Mouse (Mus musculus) embryo, embryonic 11 days (tissue): Measurements from ENCODE around the gene Psmb1.
"Not testable (repeated sequence)": the region's sequence is repeated elsewhere in the genome, so short reads cannot be mapped to it uniquely, and the experiment has no call there.

Source experiments
- DNase-seq: peaks from one replicate; pipeline ENCODE4 v3.0.0-alpha.2; 2015

The Psmb1 gene

GRCm38 (mm10) chr17:15456595-15456994 lies 43.0 kb downstream of the Psmb1 start:
- no peak for DNase-seq

DNA sequence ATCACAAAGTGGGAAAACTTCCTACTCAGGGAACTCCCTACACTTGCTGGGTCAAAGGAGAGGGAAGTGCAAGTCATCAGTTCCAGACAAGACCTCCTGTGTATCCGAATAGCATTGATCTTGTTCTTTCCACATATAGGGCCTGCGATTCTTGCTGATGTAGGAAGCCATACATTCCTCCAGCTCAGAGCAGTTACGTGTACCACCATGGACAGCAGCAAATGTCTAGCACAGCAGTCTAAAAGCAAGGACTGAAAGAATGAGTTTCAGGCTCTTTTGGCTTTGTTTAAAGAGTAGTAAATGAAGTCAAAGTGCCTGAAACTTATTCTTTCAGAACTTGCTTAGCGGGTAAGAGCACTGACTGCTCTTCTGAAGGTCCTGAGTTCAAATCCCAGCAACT lies 44.3 kb downstream of the Psmb1 start:
- no peak for DNase-seq

DNA sequence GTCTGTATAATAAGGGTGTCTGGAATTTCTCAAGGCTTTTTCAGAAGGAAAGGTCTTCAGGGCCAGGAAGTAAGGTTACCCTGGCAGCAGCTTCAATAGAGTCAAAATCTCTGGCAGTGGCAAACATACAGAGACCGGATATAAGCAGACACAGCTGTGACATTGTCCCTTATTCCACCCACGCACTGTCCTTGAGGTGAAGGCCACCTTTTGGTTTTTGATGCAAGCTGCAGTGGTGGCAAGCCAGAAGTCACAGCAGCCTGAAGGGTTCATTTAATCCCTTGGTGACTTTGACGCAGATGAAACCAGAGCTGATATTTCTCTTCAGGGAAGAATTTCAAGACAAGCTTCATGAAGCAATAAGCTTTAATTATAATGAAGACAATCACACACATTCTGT lies 49.9 kb downstream of the Psmb1 start:
- DNase-seq, result no peak

DNA sequence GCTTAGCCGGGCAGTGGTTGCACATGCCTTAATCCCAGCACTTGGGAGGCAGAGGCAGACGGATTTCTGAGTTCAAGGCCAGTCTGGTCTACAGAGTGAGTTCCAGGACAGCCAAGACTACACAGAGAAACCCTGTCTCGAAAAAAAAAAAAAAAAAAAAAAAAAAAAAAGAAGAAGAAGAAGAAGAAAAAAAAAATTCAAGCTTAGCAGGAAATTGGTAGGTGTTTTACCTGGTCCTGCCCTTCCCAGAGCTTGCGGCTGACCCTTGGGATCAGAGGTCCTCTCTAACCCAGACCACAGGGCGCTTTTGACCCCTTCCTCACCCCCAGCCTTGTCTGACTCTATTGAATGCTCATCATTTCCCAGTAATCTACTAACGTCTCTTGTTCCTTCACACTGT lies 50.4 kb downstream of the Psmb1 start:
- not testable (repeated sequence) for DNase-seq

DNA sequence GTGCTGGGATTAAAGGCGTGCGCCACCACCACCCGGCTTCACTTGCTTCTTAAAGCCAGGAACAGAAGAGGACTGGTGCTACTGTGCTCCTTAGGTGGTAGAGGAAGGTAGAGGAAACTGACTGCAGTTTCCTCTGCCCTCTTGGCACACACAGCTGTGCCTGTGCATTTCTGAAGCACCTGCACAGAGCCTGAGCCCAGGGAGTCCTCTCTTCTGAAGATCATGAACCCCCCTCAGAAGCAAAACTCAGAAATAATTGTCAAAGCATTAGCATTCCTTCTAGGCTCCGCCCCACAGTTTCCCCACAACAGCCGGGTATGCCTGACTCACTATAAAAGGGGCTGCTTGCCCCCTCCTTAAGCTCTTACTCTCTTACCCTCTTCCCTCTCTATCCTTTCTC lies 51.7 kb downstream of the Psmb1 start:
- DNase-seq, result no peak

DNA sequence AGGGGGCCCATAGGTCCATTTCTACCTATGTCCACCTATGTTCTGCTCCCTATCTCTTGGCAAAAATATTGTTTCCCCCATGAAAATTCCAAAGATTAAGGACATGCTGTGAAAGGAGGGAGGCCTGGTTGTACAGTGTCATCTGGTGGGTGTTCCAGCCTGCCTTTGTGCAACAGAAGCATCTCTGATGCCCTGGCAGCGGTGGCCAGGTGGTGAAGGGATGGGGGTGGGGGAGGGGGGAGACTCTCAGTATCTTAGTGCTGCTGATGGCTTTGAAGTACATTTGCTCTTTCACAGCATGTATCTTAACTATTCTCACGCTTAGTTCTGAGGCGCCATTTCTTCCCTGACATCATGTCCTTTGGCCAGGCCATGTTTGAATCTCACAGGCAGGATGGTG lies 54.1 kb downstream of the Psmb1 start:
- DNase-seq, result no peak

- DNase-seq, result peak; percentile 81
These were observed 59.0 kb downstream of the Psmb1 start for GRCm38 (mm10) chr17:15440463-15441121.

GRCm38 (mm10) chr17:15440067-15440462 lies 59.5 kb downstream of the Psmb1 start:
- no peak for DNase-seq

- DNase-seq, result no peak
These were observed 64.8 kb downstream of the Psmb1 start for GRCm38 (mm10) chr17:15434748-15435147.

DNA sequence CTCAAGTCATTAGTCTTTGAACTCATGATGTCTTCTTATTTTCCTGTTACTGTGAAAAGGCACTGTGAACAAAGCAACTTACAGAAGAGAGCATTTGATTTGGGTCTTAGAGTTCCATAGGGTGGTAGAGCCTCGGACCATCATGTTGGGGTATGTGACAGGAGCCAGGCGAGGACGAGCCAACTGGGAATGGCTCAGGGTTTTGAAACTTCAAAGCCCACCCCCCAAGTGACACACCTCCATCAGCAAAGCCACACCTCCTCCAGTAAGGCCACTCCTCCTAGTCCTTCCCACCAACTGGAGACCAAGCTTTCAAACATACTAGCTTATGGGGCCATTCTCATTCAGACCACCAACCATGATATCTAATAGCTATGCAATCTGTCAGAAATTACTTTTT lies 67.5 kb downstream of the Psmb1 start:
- no peak for DNase-seq

GRCm38 (mm10) chr17:15431551-15431950 lies 68.0 kb downstream of the Psmb1 start:
- DNase-seq, result no peak

DNA sequence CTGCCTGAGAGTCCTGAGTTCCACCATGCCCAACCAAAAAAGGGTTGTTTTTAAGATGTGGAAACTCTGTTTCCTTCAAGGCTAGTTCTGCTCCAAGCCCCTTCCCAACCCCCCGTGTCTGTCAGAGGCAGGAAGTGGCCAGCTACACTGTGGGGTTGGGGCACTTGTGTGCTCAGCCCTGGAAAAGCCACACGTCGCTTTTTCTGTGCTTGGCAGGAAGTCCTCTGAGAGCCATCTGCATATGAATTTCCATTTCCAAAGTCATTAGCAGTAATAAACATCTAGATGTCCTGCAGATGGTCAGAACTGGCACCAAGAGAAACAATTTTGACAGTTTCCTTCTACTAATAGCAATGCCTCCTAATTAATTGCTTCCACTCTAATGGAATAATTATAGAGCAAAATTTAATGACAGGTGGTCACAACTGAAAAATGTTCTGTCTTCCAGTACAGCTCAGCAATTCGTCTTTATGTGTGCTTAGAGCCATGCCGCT lies 68.5 kb downstream of the Psmb1 start:
- DNase-seq, result no peak

DNA sequence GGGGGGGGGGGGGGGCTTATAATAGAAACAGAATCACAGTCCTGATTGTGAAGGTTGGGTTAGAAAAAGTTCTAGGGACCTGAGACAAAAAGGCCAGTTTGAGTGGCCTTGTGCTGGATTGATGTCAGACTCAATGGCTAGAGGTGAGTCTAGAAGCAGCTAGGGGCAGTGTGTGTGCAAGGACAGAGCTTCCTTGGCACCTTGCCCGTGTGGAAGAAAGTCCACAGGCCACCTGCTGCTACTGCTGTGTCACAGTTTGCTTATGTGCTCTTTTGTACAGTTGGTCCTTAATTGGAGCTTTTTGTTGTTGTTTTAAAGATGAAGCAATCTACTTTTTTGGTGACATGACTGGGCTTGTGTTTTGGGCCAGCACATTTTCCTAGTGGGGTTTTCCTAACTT lies 69.6 kb downstream of the Psmb1 start:
- DNase-seq, result no peak

- no peak for DNase-seq
These were observed 70.1 kb downstream of the Psmb1 start for GRCm38 (mm10) chr17:15429451-15429850.

DNA sequence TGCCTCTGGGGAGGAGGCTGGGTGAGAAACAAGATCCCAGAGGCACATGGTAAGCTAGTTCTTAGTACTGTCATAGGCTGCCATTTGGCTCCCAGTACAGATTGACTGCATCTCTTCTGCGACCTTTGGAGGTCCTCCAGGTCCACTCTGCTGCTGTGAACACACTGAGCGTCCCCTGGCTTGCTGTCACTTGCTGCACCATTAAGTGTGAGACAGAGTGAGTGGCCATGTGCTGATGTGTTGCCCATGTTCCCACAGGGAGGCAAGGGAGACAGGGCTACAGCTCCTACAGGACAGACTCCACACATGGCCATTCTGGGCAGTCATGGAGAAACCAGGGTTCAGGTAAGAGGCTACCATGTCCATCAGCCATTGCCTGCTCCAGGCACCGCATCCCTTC lies 73.6 kb downstream of the Psmb1 start:
- no peak for DNase-seq
